Mouse (Mus musculus) kidney, embryonic 14.5 days (tissue): ENCODE results near the gene Rnf220. TPM values are rescaled to one million over a fixed set of nuclear protein-coding genes. Genes with fewer than 3 reads are reported as not detected.
A peak's percentile ranks its signal among the peaks of the same experiment; 100 is the strongest.

Experiments
- ATAC-seq: fragments of 200-750 bp; cut with Nextera tagmentation; 2 replicates; pipeline ENCODE4 v1.8.0; 2017; ENCODE audit warnings: moderate number of reproducible peaks, mild to moderate bottlenecking, moderate TSS enrichment, moderate library complexity; ENCODE audit not compliant: low FRiP score, low TSS enrichment
- H3K27ac ChIP-seq: fragments of 300-500 bp; sonication (generic); 2 replicates; pipeline ENCODE4 v1.5.1; 2014; ENCODE audit warnings: low read depth, mild to moderate bottlenecking, low read length, moderate library complexity, mixed read lengths
- H3K27me3 ChIP-seq: fragments of 300-500 bp; sonication (generic); 2 replicates; pipeline ENCODE4 v1.6.1; 2014; ENCODE audit warnings: mild to moderate bottlenecking, low read length; ENCODE audit not compliant: control insufficient read depth, insufficient read depth
- H3K36me3 ChIP-seq: fragments of 300-500 bp; sonication (generic); 2 replicates; pipeline ENCODE4 v1.6.1; 2014; ENCODE audit warnings: low read length, mixed read lengths; ENCODE audit not compliant: control insufficient read depth, insufficient read depth
- H3K4me1 ChIP-seq: fragments of 300-500 bp; sonication (generic); 2 replicates; pipeline ENCODE4 v1.6.1; 2014; ENCODE audit warnings: low read length, mixed read lengths; ENCODE audit not compliant: control insufficient read depth, insufficient read depth
- H3K4me2 ChIP-seq: fragments of 300-500 bp; sonication (generic); replicated peaks from 2 replicates; pipeline ENCODE4 v1.6.1; 2014; ENCODE audit warnings: low read depth, mild to moderate bottlenecking, low read length
- H3K4me3 ChIP-seq: fragments of 300-500 bp; sonication (generic); 2 replicates; pipeline ENCODE4 v1.5.1; 2014; ENCODE audit warnings: mild to moderate bottlenecking, low read length
- H3K9ac ChIP-seq: fragments of 300-500 bp; sonication (generic); 2 replicates; pipeline ENCODE4 v1.6.1; 2014; ENCODE audit warnings: low read depth, mild to moderate bottlenecking, low read length, moderate library complexity
- H3K9me3 ChIP-seq: fragments of 300-500 bp; sonication (generic); 2 replicates; pipeline ENCODE4 v1.6.1; 2016; ENCODE audit warnings: low read length; ENCODE audit not compliant: control insufficient read depth
- WGBS: fragments of 180-500 bp; shearing (Covaris S2); extraction: QIAGEN DNeasy Blood & Tissue Kit; methylation state at CpG from one replicate; pipeline ENCODE4 v1.1.7; 2014; 5-methylcytosine and 5-hydroxymethylcytosine counted together
- polyA plus RNA-seq: library from polyadenylated mRNA; unstranded; fragments of >200 nt; fragmentation: Nextera tagmentation; extraction: Ambion mirVana; gene quantifications from 2 replicates; pipeline ENCODE4 v1.2.1, GENCODE M21; 2014

The Rnf220 gene
- polyA plus RNA-seq, 1 experiment from 2014 or later = 59.3 TPM

DNA sequence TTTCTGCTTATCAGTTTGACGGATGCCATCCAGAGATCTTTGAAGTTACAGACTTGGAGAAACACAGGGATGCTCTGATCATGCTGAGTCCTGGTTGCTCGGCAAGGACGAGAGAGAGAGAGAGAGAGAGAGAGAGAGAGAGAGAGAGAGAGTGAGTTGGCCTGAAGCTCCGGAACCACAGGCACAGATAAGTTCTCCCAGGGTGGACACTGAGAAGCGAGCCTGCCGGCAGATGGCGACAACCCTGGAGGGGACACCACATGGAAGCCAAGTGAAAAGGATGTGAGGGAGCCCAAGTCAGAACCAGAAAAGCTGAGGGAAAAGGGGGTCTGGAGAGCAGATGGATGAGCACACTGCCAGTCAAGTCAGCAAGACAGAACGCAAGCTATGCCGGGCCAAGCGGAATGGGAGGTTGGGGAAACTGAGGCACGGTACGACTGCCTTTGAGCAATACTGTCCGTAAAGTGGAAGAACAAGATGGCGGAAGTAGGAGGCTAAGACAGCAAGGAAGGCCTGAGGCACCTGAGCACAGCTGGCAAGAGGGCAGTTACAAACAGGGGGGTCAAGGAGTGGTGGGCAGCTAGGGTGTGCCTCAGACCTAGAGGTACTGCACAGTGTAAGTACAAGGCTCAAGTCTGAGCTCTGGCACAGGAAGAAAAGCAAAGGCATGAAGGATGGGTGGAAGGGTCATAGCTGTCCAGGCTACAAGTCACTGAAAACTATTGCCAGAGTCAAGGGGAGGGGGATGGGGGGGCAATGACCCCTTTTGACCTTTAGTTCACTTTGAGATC lies 107.4 kb downstream of the Rnf220 start:
- Histone ChIP-seq H3K4me3 (no peak overlapping the region), H3K9ac (no peak overlapping the region), H3K27ac (no peak overlapping the region), H3K9me3 (no peaks in the 10 kb centered on the region), H3K36me3 (no peaks in the 10 kb centered on the region), H3K4me1 (peaks cover 15% of the 10 kb centered on the region; the same call in 1 of the 2 replicates), H3K27me3 (peaks cover 39% of the 10 kb centered on the region), H3K4me2 (no peak overlapping the region)
- 87% methylated on average over 14 of the region's 14 CpGs for WGBS
- ATAC-seq = no peak

DNA sequence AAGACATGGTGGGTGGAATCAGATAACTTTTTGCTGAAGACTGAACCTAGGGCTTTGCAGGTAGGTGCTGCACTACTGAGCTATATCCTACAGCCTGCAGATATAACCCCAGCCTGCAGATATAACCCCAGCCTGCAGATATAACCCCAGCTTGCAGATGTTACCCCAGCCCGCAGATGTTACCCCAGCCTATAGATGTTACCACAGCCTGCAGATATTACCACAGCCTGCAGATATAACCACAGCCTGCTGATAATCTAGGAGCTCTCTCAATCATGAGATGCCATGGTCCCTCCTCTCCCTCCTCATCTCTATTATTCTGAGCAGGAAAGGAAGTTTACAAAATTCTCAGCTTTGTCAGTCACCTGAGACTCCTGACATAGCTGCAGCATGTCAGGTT lies 111.6 kb downstream of the Rnf220 start:
- Histone ChIP-seq H3K4me3 (no peak overlapping the region), H3K9me3 (no peaks in the 10 kb centered on the region), H3K27ac (no peak overlapping the region), H3K27me3 (peaks cover 23% of the 10 kb centered on the region), H3K36me3 (no peaks in the 10 kb centered on the region), H3K4me1 (no peaks in the 10 kb centered on the region), H3K4me2 (no peak overlapping the region), H3K9ac (no peak overlapping the region)
- WGBS = 97% methylated on average over 1 of the region's 1 CpGs
- ATAC-seq = no peak

DNA sequence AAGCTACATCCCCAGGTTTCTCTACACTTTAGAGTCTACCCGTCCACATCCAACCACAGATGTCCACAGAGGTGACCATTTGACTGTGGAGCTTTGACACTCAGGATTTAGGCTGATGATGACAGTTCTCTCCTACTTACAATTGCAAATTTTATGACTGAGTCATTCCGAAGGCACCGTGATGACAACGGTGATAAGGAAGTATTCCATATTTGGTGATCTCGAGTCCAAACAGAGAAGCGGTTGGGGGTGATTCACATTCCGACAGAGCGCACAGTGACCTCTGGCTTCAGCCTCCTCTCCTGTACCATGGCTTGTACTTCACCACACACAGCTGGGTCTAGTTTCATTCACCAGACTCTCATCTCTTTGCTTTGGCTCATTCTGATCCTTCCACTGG lies 115.0 kb downstream of the Rnf220 start:
- Histone ChIP-seq H3K4me3 (no peak overlapping the region), H3K36me3 (no peaks in the 10 kb centered on the region), H3K9me3 (no peaks in the 10 kb centered on the region; the same call in 1 of the 2 replicates), H3K27me3 (peaks cover 20% of the 10 kb centered on the region), H3K9ac (no peak overlapping the region), H3K4me1 (no peaks in the 10 kb centered on the region), H3K4me2 (no peak overlapping the region), H3K27ac (no peak overlapping the region)
- WGBS = 50% methylated on average over 8 of the region's 8 CpGs
- ATAC-seq = no peak

DNA sequence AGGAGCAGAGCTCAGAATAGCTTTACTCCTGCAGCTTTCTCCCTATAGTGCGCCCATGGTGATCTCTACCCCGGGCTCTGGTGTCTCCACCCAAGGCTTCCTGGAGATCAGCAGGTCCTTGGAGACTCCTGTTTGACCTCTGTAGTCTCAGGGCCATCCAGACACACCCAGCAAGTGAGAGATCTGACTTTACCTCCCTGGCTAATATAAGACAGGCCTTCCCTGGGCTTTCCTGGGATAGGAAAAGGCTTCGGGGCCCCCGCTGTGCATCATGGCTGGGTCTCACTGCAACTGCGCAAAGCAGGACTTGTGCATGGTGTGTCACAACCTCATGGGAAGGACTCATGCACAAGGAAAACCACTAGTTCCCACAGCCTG lies 116.3 kb downstream of the Rnf220 start:
- H3K4me2 ChIP-seq = no peak overlapping the region
- no peak overlapping the region for H3K27ac ChIP-seq
- H3K4me3 ChIP-seq = no peak overlapping the region
- 97% methylated on average over 5 of the region's 5 CpGs for WGBS
- no peaks in the 10 kb centered on the region for H3K4me1 ChIP-seq
- H3K9ac ChIP-seq = no peak overlapping the region
- peaks cover 16% of the 10 kb centered on the region for H3K27me3 ChIP-seq
- H3K36me3 ChIP-seq = no peaks in the 10 kb centered on the region
- no peaks in the 10 kb centered on the region; the same call in 1 of the 2 replicates for H3K9me3 ChIP-seq
- ATAC-seq = no peak

DNA sequence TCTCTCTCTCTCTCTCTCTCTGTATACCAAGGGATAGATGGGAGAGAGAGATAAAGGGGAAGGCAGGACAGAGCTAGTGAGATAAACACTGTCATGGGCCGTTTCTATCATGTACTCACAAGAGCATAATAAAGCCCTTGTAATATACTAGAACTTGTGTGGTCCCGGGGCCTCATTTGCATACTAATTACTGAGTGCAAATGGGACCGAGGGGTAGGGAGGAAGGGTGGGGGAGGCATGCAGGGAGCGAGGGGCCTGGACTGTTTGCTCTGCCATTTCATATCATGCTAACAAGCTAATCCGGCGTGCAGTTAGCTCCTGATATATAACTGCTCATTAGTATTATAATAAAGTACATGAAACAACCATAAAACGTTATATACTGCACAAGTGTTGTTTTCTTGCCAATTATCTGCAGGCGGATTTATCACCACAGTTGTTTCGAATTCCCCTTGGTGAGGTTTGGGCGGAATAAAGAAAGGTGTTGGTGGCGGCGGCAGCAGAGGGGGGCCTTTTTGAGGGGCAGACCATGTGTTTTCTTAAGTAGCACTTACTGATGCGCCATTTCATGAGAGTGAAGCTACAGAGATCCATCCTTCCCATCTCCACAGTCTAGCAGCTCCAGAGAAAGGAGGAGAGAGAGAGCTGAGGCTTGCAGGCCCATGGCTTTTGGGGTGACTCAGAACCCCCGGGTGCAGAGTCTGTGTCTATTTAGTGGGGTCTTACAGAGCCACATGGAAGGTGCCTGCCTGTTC lies 116.9 kb downstream of the Rnf220 start:
- no peak overlapping the region for H3K4me2 ChIP-seq
- ATAC-seq = no peak
- no peak overlapping the region for H3K27ac ChIP-seq
- H3K4me1 ChIP-seq = 0 out of 2 replicates have a peak, but pooled peaks cover 4% of the 10 kb centered on the region
- no peaks in the 10 kb centered on the region for H3K36me3 ChIP-seq
- no peak overlapping the region for H3K9ac ChIP-seq
- 38% methylated on average over 14 of the region's 14 CpGs for WGBS
- H3K9me3 ChIP-seq = no peaks in the 10 kb centered on the region; the same call in 1 of the 2 replicates
- no peak overlapping the region for H3K4me3 ChIP-seq
- peaks cover 16% of the 10 kb centered on the region for H3K27me3 ChIP-seq

DNA sequence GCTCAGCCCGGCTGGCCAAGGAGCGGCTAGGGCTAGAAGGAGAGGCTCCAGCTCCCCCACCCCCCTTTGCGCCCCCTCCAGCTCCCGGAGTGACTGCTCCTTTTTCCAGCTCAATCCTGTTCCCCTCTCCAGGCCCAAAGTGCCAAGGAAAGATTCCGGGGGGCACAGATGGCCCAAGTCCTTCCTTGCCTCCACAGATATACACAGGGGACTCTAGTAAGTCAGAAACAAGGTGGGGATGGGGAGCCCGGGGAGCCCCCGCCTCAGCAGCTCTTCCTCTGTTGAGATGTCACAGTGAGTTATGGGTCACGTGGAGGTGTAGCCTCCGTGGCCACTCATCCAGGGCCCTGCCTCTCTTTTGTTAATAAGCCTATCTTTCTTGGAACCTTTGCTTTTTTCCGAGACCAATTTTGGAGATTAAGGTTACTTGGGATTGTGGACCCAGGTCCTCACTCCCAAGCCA lies 122.7 kb downstream of the Rnf220 start:
- Histone ChIP-seq H3K4me2 (peak overlapping the region; percentile 32), H3K4me3 (no peak overlapping the region), H3K9me3 (no peaks in the 10 kb centered on the region; the same call in 1 of the 2 replicates), H3K9ac (no peak overlapping the region), H3K27ac (0 out of 2 replicates have a peak overlapping the region, but pooled peaks have one; percentile 33), H3K4me1 (peaks cover 19% of the 10 kb centered on the region), H3K36me3 (no peaks in the 10 kb centered on the region), H3K27me3 (peaks cover 8% of the 10 kb centered on the region)
- ATAC-seq = peak; percentile 65
- 10% methylated on average over 10 of the region's 10 CpGs for WGBS

DNA sequence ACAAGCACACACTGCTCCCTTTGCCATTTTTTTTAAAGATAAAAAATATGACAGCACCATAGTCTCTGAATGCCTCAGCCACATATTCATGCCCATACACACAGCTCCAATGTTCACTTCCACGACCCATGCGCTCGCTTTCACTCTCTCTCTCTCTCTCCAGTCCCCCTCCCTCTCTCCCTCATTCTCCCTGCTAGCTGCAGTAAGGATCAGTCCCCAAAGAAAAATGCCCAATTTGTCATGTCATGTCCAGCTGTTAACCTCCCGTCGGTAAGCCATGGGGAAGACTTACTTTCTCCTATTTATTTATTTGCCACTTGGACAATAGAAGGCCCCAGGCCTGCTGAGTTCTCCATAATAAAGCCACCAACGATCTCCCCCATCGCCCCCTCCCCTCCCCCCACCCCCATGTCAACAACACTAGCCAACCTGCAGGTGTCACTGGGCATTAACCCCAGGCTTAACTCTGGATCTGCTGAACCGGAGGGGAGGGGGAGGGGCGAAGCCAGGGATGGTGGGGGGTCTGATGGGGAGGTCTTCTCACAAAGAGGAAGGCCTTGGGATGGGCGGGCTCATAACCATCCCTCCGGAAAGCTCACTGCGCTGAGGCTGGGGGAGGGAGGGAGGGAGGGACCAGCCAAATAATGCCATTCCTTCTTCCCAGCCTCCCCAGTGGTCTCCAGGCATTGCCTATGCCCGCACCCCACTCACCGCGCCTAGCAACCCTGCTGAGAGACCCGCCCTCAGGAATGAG lies 123.4 kb downstream of the Rnf220 start:
- no peak overlapping the region for H3K9ac ChIP-seq

DNA sequence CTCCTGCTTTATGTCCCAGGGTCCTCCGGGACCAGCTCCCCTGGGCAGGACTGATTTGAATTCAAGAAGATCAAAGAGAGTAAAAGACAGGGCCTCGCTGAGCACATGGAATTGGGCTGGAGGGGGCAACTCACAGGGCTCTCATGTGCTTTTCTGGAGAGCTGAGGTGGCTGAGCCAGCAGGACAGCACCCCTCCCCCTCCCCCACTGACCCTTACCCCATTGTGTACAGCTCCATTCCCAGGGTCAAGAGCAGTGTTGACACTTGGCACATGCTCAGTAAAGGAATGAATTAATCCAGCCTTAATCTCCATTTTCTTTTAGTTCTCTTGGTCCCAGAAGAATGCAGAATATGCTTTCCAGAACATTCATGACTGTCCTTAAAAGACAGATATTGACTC lies 125.0 kb downstream of the Rnf220 start:
- H3K4me1 ChIP-seq = peaks cover 19% of the 10 kb centered on the region
- no peaks in the 10 kb centered on the region for H3K36me3 ChIP-seq
- H3K4me3 ChIP-seq = no peak overlapping the region
- peaks cover 7% of the 10 kb centered on the region; the same call in 1 of the 2 replicates for H3K27me3 ChIP-seq
- no peak overlapping the region for H3K27ac ChIP-seq
- H3K9ac ChIP-seq = no peak overlapping the region
- ATAC-seq = no peak
- WGBS = 20% methylated on average over 2 of the region's 2 CpGs
- H3K9me3 ChIP-seq = no peaks in the 10 kb centered on the region
- no peak overlapping the region for H3K4me2 ChIP-seq

More for the DNA sequence above, 123.4 kb downstream of the Rnf220 start:
- 0 out of 2 replicates have a peak overlapping the region, but pooled peaks have one; percentile 33 for H3K27ac ChIP-seq
- H3K9me3 ChIP-seq = no peaks in the 10 kb centered on the region; the same call in 1 of the 2 replicates
- peaks cover 5% of the 10 kb centered on the region; the same call in 1 of the 2 replicates for H3K27me3 ChIP-seq
- peak; percentile 86 for ATAC-seq
- no peaks in the 10 kb centered on the region for H3K36me3 ChIP-seq
- WGBS = 4% methylated on average over 16 of the region's 16 CpGs
- H3K4me3 ChIP-seq = peak overlapping the region; percentile 14
- H3K4me1 ChIP-seq = peaks cover 19% of the 10 kb centered on the region
- peak overlapping the region; percentile 32 for H3K4me2 ChIP-seq
